Mouse (Mus musculus): ENCODE results near the gene Stat3. TPM values are rescaled to one million over a fixed set of nuclear protein-coding genes. Genes with fewer than 3 reads are reported as not detected.
A peak's percentile ranks its signal among the peaks of the same experiment; 100 is the strongest.

The Stat3 gene
- polyA plus RNA-seq, 1 experiment from 2014 or later, result 48.4 TPM

GRCm38 (mm10) chr11:100879321-100880078 lies 59.8 kb downstream of the Stat3 start:
- Histone ChIP-seq H3K4me3 (no peak overlapping the region), H3K4me2 (no peak overlapping the region), H3K4me1 (replicated peaks) (no peaks in the 10 kb centered on the region), H3K36me3 (no peaks in the 10 kb centered on the region), H3K9me3 (no peaks in the 10 kb centered on the region), H3K27ac (replicated peaks) (no peak overlapping the region), H3K9ac (no peak overlapping the region), H3K27me3 (no peaks in the 10 kb centered on the region)
- no peak for ATAC-seq (ENCODE audit: low FRiP score, low read depth)
- 82% methylated on average over 15 of the region's 15 CpGs for WGBS

- Histone ChIP-seq H3K9ac (no peak overlapping the region), H3K9me3 (no peaks in the 10 kb centered on the region), H3K4me2 (no peak overlapping the region), H3K4me3 (no peak overlapping the region), H3K27me3 (no peaks in the 10 kb centered on the region), H3K36me3 (no peaks in the 10 kb centered on the region), H3K4me1 (replicated peaks) (no peaks in the 10 kb centered on the region), H3K27ac (replicated peaks) (no peak overlapping the region)
- 71% methylated on average over 3 of the region's 3 CpGs for WGBS
- no peak for ATAC-seq (ENCODE audit: low FRiP score, low read depth)
Measured at GRCm38 (mm10) chr11:100875761-100876160, 63.6 kb downstream of the Stat3 start.

DNA sequence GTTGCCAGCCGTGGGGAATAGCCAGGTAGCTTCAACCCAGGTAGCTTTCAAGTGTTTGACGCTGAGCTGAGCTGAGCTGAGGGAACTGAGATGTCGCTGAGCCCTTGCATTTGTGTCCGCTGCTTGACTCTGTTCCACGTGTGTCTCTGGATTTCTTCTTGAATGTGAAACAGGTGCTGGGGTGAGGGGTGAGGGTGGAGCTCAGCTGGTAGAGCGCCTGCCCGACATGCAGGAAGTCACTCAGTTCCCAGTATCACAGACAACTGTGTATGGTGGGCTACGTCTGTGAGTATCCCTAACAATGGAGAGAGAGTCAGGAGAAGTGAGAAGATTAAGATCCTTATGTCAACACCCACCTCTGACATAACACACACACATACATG lies 68.4 kb downstream of the Stat3 start:
- H3K27me3 ChIP-seq, result no peaks in the 10 kb centered on the region
- H3K9me3 ChIP-seq, result no peaks in the 10 kb centered on the region
- no peak for ATAC-seq (ENCODE audit: low FRiP score, low read depth)
- H3K36me3 ChIP-seq, result no peaks in the 10 kb centered on the region
- H3K4me3 ChIP-seq, result no peak overlapping the region
- 80% methylated on average over 8 of the region's 8 CpGs for WGBS
- no peaks in the 10 kb centered on the region for H3K4me1 ChIP-seq (replicated peaks)
- H3K4me2 ChIP-seq, result no peak overlapping the region
- no peak overlapping the region for H3K9ac ChIP-seq
- H3K27ac ChIP-seq (replicated peaks), result no peak overlapping the region

DNA sequence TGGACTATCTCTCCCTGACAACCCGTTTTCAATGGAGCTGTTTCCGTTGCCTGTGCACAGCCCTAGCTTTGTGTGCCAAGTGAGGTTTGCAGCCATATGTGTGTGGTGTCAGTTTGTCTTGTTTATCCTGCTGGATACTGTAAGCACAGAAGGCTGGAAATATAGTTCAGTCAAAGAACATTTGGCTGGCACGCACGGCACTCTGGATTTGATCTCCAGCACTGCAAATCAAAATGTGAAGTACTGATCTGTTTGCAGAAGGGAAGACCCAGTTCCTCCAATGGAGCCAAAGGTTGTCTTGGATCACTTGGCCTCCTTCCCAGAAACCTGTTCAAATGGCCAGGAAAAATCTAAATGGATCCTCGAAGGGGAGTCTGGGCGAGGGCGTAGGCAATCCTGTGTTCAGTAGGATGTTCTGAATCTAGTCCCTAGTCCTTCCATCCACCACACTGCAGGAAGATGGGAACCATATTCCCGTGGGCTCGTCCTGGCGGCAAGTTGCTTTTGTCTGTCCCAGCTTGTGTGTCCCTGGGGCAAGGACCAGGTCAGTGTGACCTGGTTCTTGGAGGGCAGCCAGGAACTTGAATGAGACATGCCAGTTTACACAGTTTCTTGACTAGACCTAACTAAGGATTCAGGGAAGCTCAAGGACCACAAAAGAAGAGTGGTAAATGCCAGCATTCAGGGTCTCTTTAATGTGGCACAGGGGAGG lies 68.9 kb downstream of the Stat3 start:
- no peaks in the 10 kb centered on the region for H3K4me1 ChIP-seq (replicated peaks)
- no peaks in the 10 kb centered on the region for H3K27me3 ChIP-seq
- H3K4me2 ChIP-seq, result no peak overlapping the region
- H3K9ac ChIP-seq, result no peak overlapping the region
- WGBS, result 74% methylated on average over 10 of the region's 10 CpGs
- no peak overlapping the region for H3K4me3 ChIP-seq
- no peaks in the 10 kb centered on the region for H3K9me3 ChIP-seq
- no peak overlapping the region for H3K27ac ChIP-seq (replicated peaks)
- H3K36me3 ChIP-seq, result no peaks in the 10 kb centered on the region
- no peak for ATAC-seq (ENCODE audit: low FRiP score, low read depth)

DNA sequence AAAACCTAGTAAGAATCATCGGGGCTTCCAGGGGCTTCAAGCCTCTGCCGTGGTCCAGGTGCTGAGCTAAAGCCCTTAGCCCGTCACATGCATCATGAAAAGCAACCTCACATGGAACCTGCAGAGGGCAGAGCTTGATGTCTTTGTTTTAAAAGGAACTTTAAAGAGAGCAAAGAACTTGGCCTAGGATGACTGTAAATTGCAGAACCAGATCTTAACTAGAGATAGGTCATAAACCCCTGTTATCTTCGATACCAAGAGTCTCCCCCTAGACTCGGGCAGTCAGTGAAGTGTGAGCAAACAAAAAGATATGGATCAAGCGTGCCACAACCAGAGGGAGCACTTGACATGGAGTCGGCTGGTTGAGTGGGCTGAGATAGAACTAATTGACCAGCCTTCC lies 73.7 kb downstream of the Stat3 start:
- WGBS, result 88% methylated on average over 7 of the region's 7 CpGs
- no peak overlapping the region for H3K9ac ChIP-seq
- ATAC-seq (ENCODE audit: low FRiP score, low read depth), result no peak
- H3K4me2 ChIP-seq, result no peak overlapping the region
- no peaks in the 10 kb centered on the region for H3K9me3 ChIP-seq
- H3K27me3 ChIP-seq, result peaks cover 17% of the 10 kb centered on the region
- no peaks in the 10 kb centered on the region for H3K36me3 ChIP-seq
- no peak overlapping the region for H3K27ac ChIP-seq (replicated peaks)
- H3K4me3 ChIP-seq, result no peak overlapping the region
- H3K4me1 ChIP-seq (replicated peaks), result peaks cover 2% of the 10 kb centered on the region; the same call in 1 of the 2 replicates

DNA sequence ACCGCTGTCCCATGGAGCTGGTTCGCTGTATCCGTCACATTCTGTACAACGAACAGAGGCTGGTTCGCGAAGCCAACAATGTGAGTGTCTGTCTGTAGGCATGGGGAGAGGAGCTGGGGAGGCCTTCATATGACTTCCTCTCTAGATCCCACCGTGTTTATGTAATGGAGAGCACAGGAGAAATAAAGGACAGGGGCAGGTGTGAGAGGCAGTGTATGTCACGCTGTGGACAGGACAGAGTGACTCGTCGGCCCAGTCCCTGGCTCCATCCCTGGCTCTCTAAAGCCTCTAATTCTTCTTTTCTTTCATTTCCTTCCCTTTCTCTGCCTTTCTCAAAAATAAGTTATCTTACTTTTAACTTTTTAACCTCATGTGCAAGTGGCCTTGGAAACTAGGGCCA lies 76.2 kb downstream of the Stat3 start:
- H3K9me3 ChIP-seq, result no peaks in the 10 kb centered on the region
- H3K4me2 ChIP-seq, result no peak overlapping the region
- ATAC-seq (ENCODE audit: low FRiP score, low read depth), result no peak
- H3K27ac ChIP-seq (replicated peaks), result no peak overlapping the region
- 94% methylated on average over 10 of the region's 10 CpGs for WGBS
- peaks cover 32% of the 10 kb centered on the region for H3K27me3 ChIP-seq
- H3K4me3 ChIP-seq, result no peak overlapping the region
- no peaks in the 10 kb centered on the region for H3K36me3 ChIP-seq
- H3K9ac ChIP-seq, result no peak overlapping the region
- H3K4me1 ChIP-seq (replicated peaks), result peaks cover 9% of the 10 kb centered on the region; the same call in 1 of the 2 replicates

DNA sequence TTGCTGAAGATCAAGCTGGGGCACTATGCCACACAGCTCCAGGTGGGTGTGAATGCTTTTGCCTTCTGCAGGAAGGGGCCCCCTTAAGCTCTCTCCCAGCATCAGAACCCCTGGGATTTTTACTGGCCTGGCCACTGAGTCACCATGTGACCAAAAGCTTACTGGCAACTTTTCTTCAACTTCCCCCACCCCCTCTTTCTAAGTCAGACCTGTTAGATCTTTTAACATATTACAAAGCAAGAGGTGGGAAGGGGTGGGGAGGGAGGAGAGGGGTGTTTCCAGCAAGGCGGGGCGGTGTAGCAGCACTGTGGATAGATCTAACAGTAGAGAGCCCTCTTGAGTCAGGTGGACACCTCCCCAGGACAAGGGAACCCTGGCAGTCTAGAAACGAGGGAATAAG lies 77.5 kb downstream of the Stat3 start:
- Histone ChIP-seq H3K9me3 (no peaks in the 10 kb centered on the region), H3K4me2 (no peak overlapping the region), H3K27me3 (peaks cover 32% of the 10 kb centered on the region), H3K4me3 (no peak overlapping the region), H3K27ac (replicated peaks) (no peak overlapping the region), H3K4me1 (replicated peaks) (peaks cover 9% of the 10 kb centered on the region; the same call in 1 of the 2 replicates), H3K36me3 (no peaks in the 10 kb centered on the region), H3K9ac (no peak overlapping the region)
- WGBS, result 42% methylated on average over 3 of the region's 3 CpGs
- ATAC-seq (ENCODE audit: low FRiP score, low read depth), result no peak

DNA sequence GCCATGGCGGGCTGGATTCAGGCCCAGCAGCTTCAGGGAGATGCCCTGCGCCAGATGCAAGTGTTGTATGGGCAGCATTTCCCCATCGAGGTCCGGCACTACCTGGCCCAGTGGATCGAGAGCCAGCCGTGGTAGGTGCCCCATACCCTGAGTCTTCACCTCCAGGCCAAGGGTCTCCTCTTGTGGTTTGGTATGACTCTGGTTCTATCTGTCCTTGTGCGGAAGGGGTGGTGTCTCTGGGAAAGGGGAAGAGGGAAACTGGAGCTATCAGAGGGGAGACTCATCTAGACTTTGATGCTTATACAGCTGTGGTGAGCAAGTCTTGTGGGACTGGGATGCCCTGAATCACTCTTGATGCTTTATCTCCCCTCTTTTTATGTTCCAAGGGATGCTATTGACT lies 78.0 kb downstream of the Stat3 start:
- H3K4me1 ChIP-seq (replicated peaks), result peaks cover 9% of the 10 kb centered on the region; the same call in 1 of the 2 replicates
- H3K27ac ChIP-seq (replicated peaks), result no peak overlapping the region
- ATAC-seq (ENCODE audit: low FRiP score, low read depth), result no peak
- H3K9me3 ChIP-seq, result no peaks in the 10 kb centered on the region
- H3K9ac ChIP-seq, result no peak overlapping the region
- H3K4me3 ChIP-seq, result no peak overlapping the region
- no peaks in the 10 kb centered on the region for H3K36me3 ChIP-seq
- H3K4me2 ChIP-seq, result no peak overlapping the region
- H3K27me3 ChIP-seq, result peaks cover 32% of the 10 kb centered on the region
- WGBS, result 92% methylated on average over 7 of the region's 7 CpGs

DNA sequence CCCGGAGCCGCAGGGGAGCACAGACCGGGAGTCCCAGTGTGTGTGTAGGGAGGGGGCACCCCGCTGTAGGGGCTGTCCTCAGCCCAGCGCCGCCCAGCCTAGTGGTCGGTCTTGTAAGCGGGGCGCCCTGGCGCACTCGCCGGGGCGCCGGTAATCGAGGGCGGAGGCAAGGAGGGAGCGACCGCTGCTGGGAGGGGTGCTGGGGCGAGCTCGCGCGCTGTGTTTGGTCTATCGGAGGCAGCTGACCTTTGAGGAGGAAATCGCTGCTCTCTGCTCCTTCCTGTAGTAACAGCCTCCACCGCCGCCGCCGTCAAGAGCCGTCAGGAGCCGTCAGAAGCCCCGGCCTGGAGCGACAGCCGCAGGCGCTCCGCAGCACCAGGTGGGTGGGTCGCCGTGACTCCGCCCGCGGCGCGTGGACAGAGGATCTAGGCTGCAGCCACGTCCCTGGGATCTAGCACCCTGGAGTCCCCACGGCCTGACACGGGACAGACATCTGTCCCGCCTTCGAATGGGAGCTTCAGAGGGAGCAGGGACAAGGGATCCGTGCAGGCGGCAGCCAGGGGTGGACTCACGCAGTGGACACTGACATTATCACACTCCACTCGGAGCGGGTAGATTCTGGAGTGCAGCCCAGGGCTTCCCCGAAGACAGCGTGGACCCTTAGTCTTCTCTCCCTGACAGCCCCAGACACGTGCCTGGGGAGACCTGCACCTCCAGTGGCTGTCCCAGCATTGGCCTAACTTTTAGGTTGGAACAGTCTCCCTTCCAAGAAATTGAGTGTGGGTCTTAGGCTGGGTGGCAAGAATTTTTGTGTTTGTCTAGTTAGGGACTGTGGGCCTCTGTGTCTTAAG lies 78.9 kb downstream of the Stat3 start:
- H3K4me2 ChIP-seq, result peak overlapping the region; percentile 64
- H3K27ac ChIP-seq (replicated peaks), result no peak overlapping the region
- 3% methylated on average over 49 of the region's 55 CpGs for WGBS
- H3K9ac ChIP-seq, result peak overlapping the region; percentile 37
- peaks cover 32% of the 10 kb centered on the region for H3K27me3 ChIP-seq
- no peaks in the 10 kb centered on the region for H3K36me3 ChIP-seq
- no peaks in the 10 kb centered on the region for H3K9me3 ChIP-seq
- ATAC-seq (ENCODE audit: low FRiP score, low read depth), result peak; percentile 74
- H3K4me3 ChIP-seq, result peak overlapping the region; percentile 45
- peaks cover 9% of the 10 kb centered on the region; the same call in 1 of the 2 replicates for H3K4me1 ChIP-seq (replicated peaks)

DNA sequence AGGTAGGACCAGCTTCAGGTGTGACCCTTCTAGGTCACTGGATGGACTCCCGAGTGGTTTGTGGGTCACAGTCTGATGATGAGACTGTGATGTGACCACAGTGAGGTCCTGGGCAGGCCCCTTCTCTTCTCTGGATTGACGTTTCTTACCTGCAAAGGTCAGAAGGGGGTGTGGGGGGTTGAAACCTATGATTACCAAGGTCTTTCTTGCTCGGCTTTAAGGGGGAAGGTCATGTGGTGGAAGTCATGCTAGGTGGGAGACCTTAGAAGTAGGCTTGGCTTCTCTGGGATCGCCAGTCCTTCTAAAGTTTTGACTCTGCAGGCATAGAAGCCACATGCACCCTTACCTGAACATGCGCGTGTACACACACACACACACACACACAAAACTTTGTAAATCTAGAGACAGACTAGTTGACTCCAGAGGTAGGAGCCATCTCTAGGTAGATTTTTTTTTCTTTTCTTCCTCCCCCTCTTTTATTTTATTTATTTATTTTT lies 79.7 kb downstream of the Stat3 start:
- no peak for ATAC-seq (ENCODE audit: low FRiP score, low read depth)
- no peak overlapping the region for H3K9ac ChIP-seq
- 43% methylated on average over 6 of the region's 6 CpGs for WGBS
- peak overlapping the region; percentile 64 for H3K4me2 ChIP-seq
- H3K36me3 ChIP-seq, result no peaks in the 10 kb centered on the region
- H3K9me3 ChIP-seq, result no peaks in the 10 kb centered on the region
- H3K4me3 ChIP-seq, result peak overlapping the region; percentile 45
- peaks cover 9% of the 10 kb centered on the region; the same call in 1 of the 2 replicates for H3K4me1 ChIP-seq (replicated peaks)
- no peak overlapping the region for H3K27ac ChIP-seq (replicated peaks)
- peaks cover 32% of the 10 kb centered on the region for H3K27me3 ChIP-seq

- no peak within 1 kb of the TSS for H3K27ac ChIP-seq (replicated peaks)
- H3K4me3 ChIP-seq, result peak within 1 kb of the TSS; percentile 45
- ATAC-seq (ENCODE audit: low FRiP score, low read depth), result peak; percentile 49
- H3K36me3 ChIP-seq, result no peaks in the 10 kb centered on the region
- peak within 1 kb of the TSS; percentile 37 for H3K9ac ChIP-seq
- peak within 1 kb of the TSS; percentile 64 for H3K4me2 ChIP-seq
- 47% methylated on average over 9 of the region's 9 CpGs for WGBS
- peaks cover 32% of the 10 kb centered on the region for H3K27me3 ChIP-seq
- peaks cover 9% of the 10 kb centered on the region; the same call in 1 of the 2 replicates for H3K4me1 ChIP-seq (replicated peaks)
- no peaks in the 10 kb centered on the region for H3K9me3 ChIP-seq
Measured at GRCm38 (mm10) chr11:100858935-100859578, 80.3 kb downstream of the Stat3 start, which contains the start of gene Stat5a. Gene Stat5a (plus strand): TSS chr11:100859351.

Data from hindbrain, embryonic 15.5 days (tissue).